In genomic region chr4:139610954-139611353, GRCm38 (mm10) we compare ENCODE assay signal across 15 mouse cellular contexts. TPM values are rescaled to one million over a fixed set of nuclear protein-coding genes. Genes with fewer than 3 reads are reported as not detected.
DNase-seq lines count a peak whose midpoint lies in the region; ATAC-seq and TF ChIP-seq lines count a peak whose summit lies in the region.
"Had no signal": no experiment of that assay in that cellular context is flagged by ENCODE, and none has a peak within 500 bp of the region (broad histone marks: within the 10 kb centered on the region; RNA-seq: fewer than 3 reads in every experiment).

No protein-coding gene starts in this region.

- peaks cover 5% of the 10 kb centered on the region; the same call in 1 of the 2 replicates for H3K9me3 ChIP-seq in kidney, embryonic 16.5 days (ENCODE audit: low read length)
- H3K9me3 ChIP-seq in midbrain, embryonic 14.5 days (ENCODE audit: control insufficient read depth, low read length), result no peaks in the 10 kb centered on the region; the same call in 1 of the 2 replicates
- H3K9me3 ChIP-seq: liver, embryonic 13.5 days had no signal

- no peak overlapping the region for H3K4me3 ChIP-seq in gastrocnemius, adult 2 months
- no peak overlapping the region for H3K4me3 ChIP-seq in kidney, embryonic 16.5 days (ENCODE audit: low read length)
- no peak overlapping the region for H3K4me3 ChIP-seq in embryonic fibroblast, embryonic 13.5 days (ENCODE audit: insufficient read depth, low read length)
- H3K4me3 ChIP-seq in midbrain, embryonic 14.5 days (replicated peaks; ENCODE audit: low read depth, low read length), result no peak overlapping the region
- H3K4me3 ChIP-seq: liver, embryonic 13.5 days had no signal

- H3K4me2 ChIP-seq in kidney, embryonic 16.5 days (replicated peaks; ENCODE audit: low read depth, low read length), result no peak overlapping the region
- no peak overlapping the region for H3K4me2 ChIP-seq in midbrain, embryonic 14.5 days (ENCODE audit: low read length)

- TF ChIP-seq CTCF in gastrocnemius, adult 2 months (IDR thresholded peaks at IDR 0.05), result no peak
- no peak for TF ChIP-seq CTCF in embryonic fibroblast, embryonic 13.5 days (IDR thresholded peaks at IDR 0.05; ENCODE audit: borderline replicate concordance, insufficient read depth, low read length)

- no peak overlapping the region for H3K9ac ChIP-seq in kidney, embryonic 16.5 days (replicated peaks; ENCODE audit: low read length)
- no peak overlapping the region for H3K9ac ChIP-seq in midbrain, embryonic 14.5 days (replicated peaks; ENCODE audit: low read length)
- H3K9ac ChIP-seq: embryonic facial prominence, embryonic 13.5 days; liver, embryonic 13.5 days had no signal

- no peak for ATAC-seq in kidney, embryonic 16.5 days (ENCODE audit: low FRiP score, low TSS enrichment)
- ATAC-seq in midbrain, embryonic 14.5 days (ENCODE audit: low FRiP score, low TSS enrichment), result no peak
- ATAC-seq: Patski had no signal

- H3K27me3 ChIP-seq in kidney, embryonic 16.5 days (ENCODE audit: insufficient read depth, low read length), result no peaks in the 10 kb centered on the region
- H3K27me3 ChIP-seq in midbrain, embryonic 14.5 days (ENCODE audit: control insufficient read depth, insufficient read depth, low read length), result no peaks in the 10 kb centered on the region
- H3K27me3 ChIP-seq: embryonic facial prominence, embryonic 13.5 days; liver, embryonic 13.5 days; Patski had no signal

- TF ChIP-seq POLR2A in embryonic fibroblast, embryonic 13.5 days (IDR thresholded peaks at IDR 0.05; ENCODE audit: low read depth, low read length), result no peak

- H3K36me3 ChIP-seq in kidney, embryonic 16.5 days (ENCODE audit: insufficient read depth, low read length), result peaks cover 38% of the 10 kb centered on the region
- peaks cover 23% of the 10 kb centered on the region for H3K36me3 ChIP-seq in midbrain, embryonic 14.5 days (ENCODE audit: control insufficient read depth, insufficient read depth, low read length)

- intact Hi-C loops in gastrocnemius, adult 2 months (cut with DNase I), result loop anchor here (2.0 kb wide), 2 partner anchors 26 to 140 kb away; no protein-coding TSS in a partner anchor
- intact Hi-C loops in gastrocnemius, postnatal 14 days (cut with DNase I; ENCODE audit: low total_unique reads), result loop anchor here (5.0 kb wide), 2 partner anchors 44 to 139 kb away; no protein-coding TSS in a partner anchor

- no peak for DNase-seq in gastrocnemius, adult 2 months
- no peak for DNase-seq in gastrocnemius, postnatal 14 days
- no peak for DNase-seq in kidney, postnatal 4 days
- DNase-seq in midbrain, embryonic 14.5 days, result no peak
- DNase-seq in right cerebral cortex, adult 18-20 months, result no peak
- DNase-seq in retina, embryonic 14.5 days (ENCODE audit: low spot score), result no peak

- WGBS in kidney, embryonic 16.5 days, result 63% methylated on average over 6 of the region's 6 CpGs
- WGBS in midbrain, embryonic 14.5 days, result 35% methylated on average over 6 of the region's 6 CpGs

- H3K4me1 ChIP-seq in kidney, embryonic 16.5 days (ENCODE audit: insufficient read depth, low read length), result peaks cover 12% of the 10 kb centered on the region
- peaks cover 9% of the 10 kb centered on the region; the same call in 1 of the 2 replicates for H3K4me1 ChIP-seq in embryonic fibroblast, embryonic 13.5 days (ENCODE audit: control insufficient read depth, insufficient read depth, low read length)
- peaks cover 2% of the 10 kb centered on the region; the same call in 1 of the 2 replicates for H3K4me1 ChIP-seq in midbrain, embryonic 14.5 days (ENCODE audit: control insufficient read depth, insufficient read depth, low read length)

- H3K27ac ChIP-seq in gastrocnemius, adult 2 months, result peak overlapping the region; percentile 69
- H3K27ac ChIP-seq in kidney, embryonic 16.5 days (ENCODE audit: low read length), result peak overlapping the region; percentile 63
- H3K27ac ChIP-seq in embryonic fibroblast, embryonic 13.5 days (ENCODE audit: insufficient read depth, low read length), result peak overlapping the region; percentile 72
- 0 out of 2 replicates have a peak overlapping the region, but pooled peaks have one; percentile 42 for H3K27ac ChIP-seq in midbrain, embryonic 14.5 days (replicated peaks; ENCODE audit: low read depth, low read length)
- H3K27ac ChIP-seq: embryonic facial prominence, embryonic 13.5 days; liver, embryonic 13.5 days had no signal

RNA-seq across cellular contexts. Expression of gene Gm21969, which starts 8.0 kb away (rescaled TPM):
- total RNA-seq in gastrocnemius, adult 2 months (2021), result not detected
- not detected for total RNA-seq in gastrocnemius, postnatal 14 days (2021)
- polyA plus RNA-seq in kidney, embryonic 16.5 days (2015; fragmentation: Nextera tagmentation; extraction: Ambion mirVana), result not detected in 2 replicates
- polyA plus RNA-seq in embryonic fibroblast, embryonic 13.5 days (2011; ENCODE audit: insufficient read length, low read depth, missing spikeins), result not detected in 2 replicates
- not detected in 2 replicates for polyA plus RNA-seq in midbrain, embryonic 14.5 days (2014; fragmentation: Nextera tagmentation; extraction: Ambion mirVana)
- total RNA-seq: adrenal gland, postnatal 14 days; monocyte, adult 5-6 weeks had no signal
- polyA plus RNA-seq: embryonic facial prominence, embryonic 13.5 days; gonadal fat pad, adult 2 months; liver, embryonic 13.5 days; Patski; testis, adult 2 months had no signal

RNA-seq across cellular contexts. Expression of gene Aldh4a1, which starts 11.7 kb away (rescaled TPM):
- 10 to 100 TPM; 58.2 to 75.6 TPM for total RNA-seq in gastrocnemius, adult 2 months (2021)
- 10 to 100 TPM; 45.0 to 47.7 TPM for total RNA-seq in gastrocnemius, postnatal 14 days (2021)
- 133 and 149 TPM in 2 replicates for polyA plus RNA-seq in kidney, embryonic 16.5 days (2015; fragmentation: Nextera tagmentation; extraction: Ambion mirVana)
- polyA plus RNA-seq in embryonic fibroblast, embryonic 13.5 days (2011; ENCODE audit: insufficient read length, low read depth, missing spikeins), result 27.0 and 40.9 TPM in 2 replicates
- polyA plus RNA-seq in midbrain, embryonic 14.5 days (2014; fragmentation: Nextera tagmentation; extraction: Ambion mirVana), result 14.1 and 15.2 TPM in 2 replicates

RNA-seq across cellular contexts. Expression of gene Tas1r2, which starts 42.4 kb away (rescaled TPM):
- not detected for total RNA-seq in gastrocnemius, adult 2 months (2021)
- not detected for total RNA-seq in gastrocnemius, postnatal 14 days (2021)
- polyA plus RNA-seq in kidney, embryonic 16.5 days (2015; fragmentation: Nextera tagmentation; extraction: Ambion mirVana), result not detected in 2 replicates
- polyA plus RNA-seq in embryonic fibroblast, embryonic 13.5 days (2011; ENCODE audit: insufficient read length, low read depth, missing spikeins), result not detected in 2 replicates
- polyA plus RNA-seq in midbrain, embryonic 14.5 days (2014; fragmentation: Nextera tagmentation; extraction: Ambion mirVana), result not detected in 2 replicates
- total RNA-seq: adrenal gland, postnatal 14 days; monocyte, adult 5-6 weeks had no signal
- polyA plus RNA-seq: embryonic facial prominence, embryonic 13.5 days; gonadal fat pad, adult 2 months; liver, embryonic 13.5 days; testis, adult 2 months had no signal
